11 mouse cellular contexts compared by ENCODE assay signal in genomic region chr14:60300224-60300991, GRCm38 (mm10). TPM values are rescaled to one million over a fixed set of nuclear protein-coding genes. Genes with fewer than 3 reads are reported as not detected.
DNase-seq lines count a peak whose midpoint lies in the region; ATAC-seq and TF ChIP-seq lines count a peak whose summit lies in the region.
"Had no signal": no experiment of that assay in that cellular context is flagged by ENCODE, and none has a peak within 500 bp of the region (broad histone marks: within the 10 kb centered on the region; RNA-seq: fewer than 3 reads in every experiment).

No protein-coding gene starts in this region.

- DNase-seq in brain, adult 2 months (ENCODE audit: low read depth, low spot score) = peak; percentile 80
- no peak for DNase-seq in urinary bladder, postnatal 25 days (ENCODE audit: low spot score)
- DNase-seq in gastrocnemius, postnatal 36 days = no peak
- DNase-seq: heart, postnatal 10 days; liver, postnatal 0 days had no signal

- ATAC-seq in intestine, postnatal 0 days = no peak
- no peak for ATAC-seq in intestine, embryonic 16.5 days
- peak; percentile 66; the same call in 1 of the 2 replicates for ATAC-seq in midbrain, embryonic 12.5 days (ENCODE audit: low FRiP score, low read depth)
- ATAC-seq in erythroblast, adult 5-6 weeks (replicated peaks; ENCODE audit: low FRiP score, poor library complexity, severe bottlenecking) = no peak
- ATAC-seq: liver, postnatal 0 days had no signal

- no peak overlapping the region for H3K4me3 ChIP-seq in intestine, postnatal 0 days (ENCODE audit: low read depth, low read length)
- H3K4me3 ChIP-seq in intestine, embryonic 16.5 days (ENCODE audit: low read length) = no peak overlapping the region
- H3K4me3 ChIP-seq in cortical plate, adult 2 months (ENCODE audit: insufficient read depth, low read length) = no peak overlapping the region
- no peak overlapping the region for H3K4me3 ChIP-seq in midbrain, embryonic 12.5 days
- H3K4me3 ChIP-seq: neural tube, embryonic 12.5 days had no signal

- H3K4me2 ChIP-seq in intestine, postnatal 0 days (replicated peaks; ENCODE audit: low read depth) = no peak overlapping the region
- no peak overlapping the region for H3K4me2 ChIP-seq in intestine, embryonic 16.5 days (ENCODE audit: low read depth, low read length)
- no peak overlapping the region for H3K4me2 ChIP-seq in midbrain, embryonic 12.5 days (replicated peaks)
- H3K4me2 ChIP-seq: neural tube, embryonic 12.5 days had no signal

- WGBS in intestine, postnatal 0 days = 76% methylated on average over 14 of the region's 14 CpGs
- 74% methylated on average over 14 of the region's 14 CpGs for WGBS in intestine, embryonic 16.5 days
- 57% methylated on average over 14 of the region's 14 CpGs for WGBS in midbrain, embryonic 12.5 days

- no peaks in the 10 kb centered on the region for H3K27me3 ChIP-seq in intestine, postnatal 0 days (replicated peaks; ENCODE audit: control insufficient read depth, insufficient read depth, low read length)
- no peaks in the 10 kb centered on the region for H3K27me3 ChIP-seq in intestine, embryonic 16.5 days (replicated peaks; ENCODE audit: control insufficient read depth, insufficient read depth, low read length)
- no peaks in the 10 kb centered on the region for H3K27me3 ChIP-seq in midbrain, embryonic 12.5 days
- H3K27me3 ChIP-seq: neural tube, embryonic 12.5 days had no signal

- no peak overlapping the region for H3K9ac ChIP-seq in intestine, postnatal 0 days (ENCODE audit: low read depth, low read length)
- H3K9ac ChIP-seq in intestine, embryonic 16.5 days (ENCODE audit: low read depth, low read length) = no peak overlapping the region
- H3K9ac ChIP-seq in midbrain, embryonic 12.5 days (replicated peaks) = no peak overlapping the region
- H3K9ac ChIP-seq: liver, postnatal 0 days; neural tube, embryonic 12.5 days had no signal

- intact Hi-C loops in gastrocnemius, postnatal 36 days (cut with DNase I) = no loop called here

- no peaks in the 10 kb centered on the region for H3K9me3 ChIP-seq in intestine, postnatal 0 days (ENCODE audit: control insufficient read depth)
- H3K9me3 ChIP-seq in intestine, embryonic 16.5 days (ENCODE audit: control insufficient read depth, low read length) = no peaks in the 10 kb centered on the region
- no peaks in the 10 kb centered on the region for H3K9me3 ChIP-seq in midbrain, embryonic 12.5 days
- H3K9me3 ChIP-seq: neural tube, embryonic 12.5 days had no signal

- no peaks in the 10 kb centered on the region for H3K4me1 ChIP-seq in intestine, postnatal 0 days (replicated peaks; ENCODE audit: control insufficient read depth, insufficient read depth, low read length)
- H3K4me1 ChIP-seq in intestine, embryonic 16.5 days (ENCODE audit: control insufficient read depth, insufficient read depth, low read length) = no peaks in the 10 kb centered on the region
- H3K4me1 ChIP-seq in cortical plate, adult 2 months (ENCODE audit: control insufficient read depth, insufficient read depth, low read length) = no peaks in the 10 kb centered on the region
- H3K4me1 ChIP-seq in midbrain, embryonic 12.5 days = peaks cover 24% of the 10 kb centered on the region
- H3K4me1 ChIP-seq: neural tube, embryonic 12.5 days had no signal

- no peak overlapping the region for H3K27ac ChIP-seq in intestine, postnatal 0 days (ENCODE audit: low read depth, low read length)
- H3K27ac ChIP-seq in intestine, embryonic 16.5 days (ENCODE audit: low read length) = no peak overlapping the region
- H3K27ac ChIP-seq in cortical plate, adult 2 months (ENCODE audit: insufficient read depth, low read length) = no peak overlapping the region
- peak overlapping the region; percentile 58; the same call in 1 of the 2 replicates for H3K27ac ChIP-seq in midbrain, embryonic 12.5 days (replicated peaks)
- H3K27ac ChIP-seq: neural tube, embryonic 12.5 days had no signal

- peaks cover 44% of the 10 kb centered on the region for H3K36me3 ChIP-seq in intestine, postnatal 0 days (ENCODE audit: control insufficient read depth, insufficient read depth)
- H3K36me3 ChIP-seq in intestine, embryonic 16.5 days (ENCODE audit: control insufficient read depth, insufficient read depth, low read length) = 0 out of 2 replicates have a peak, but pooled peaks cover 4% of the 10 kb centered on the region
- H3K36me3 ChIP-seq in midbrain, embryonic 12.5 days = peaks cover 18% of the 10 kb centered on the region; the same call in 1 of the 2 replicates

- TF ChIP-seq CTCF in intestine, postnatal 0 days (IDR thresholded peaks at IDR 0.05; ENCODE audit: low read depth) = peak; percentile 32
- peak; percentile 52; the same call in 1 of the 2 replicates for TF ChIP-seq CTCF in cortical plate, adult 2 months (IDR thresholded peaks at IDR 0.05; ENCODE audit: extremely low read depth, insufficient read depth, low read length)

- TF ChIP-seq POLR2A in cortical plate, adult 2 months (IDR thresholded peaks at IDR 0.05; ENCODE audit: extremely low read depth, insufficient read depth, low read length) = no peak

RNA-seq across cellular contexts. Expression of gene Mtmr6, which starts 35.4 kb away (rescaled TPM):
- 16.9 and 17.8 TPM in 2 replicates for polyA plus RNA-seq in intestine, postnatal 0 days (2015; fragmentation: Nextera tagmentation; extraction: Ambion mirVana)
- polyA plus RNA-seq in intestine, embryonic 16.5 days (2015; fragmentation: Nextera tagmentation; extraction: Ambion mirVana) = 25.0 and 25.3 TPM in 2 replicates
- polyA plus RNA-seq in cortical plate, adult 2 months (2012; rRNA removed) = 91.3 and 93.7 TPM in 2 replicates
- polyA plus RNA-seq in midbrain, embryonic 12.5 days (2016; fragmentation: Nextera tagmentation; extraction: Ambion mirVana) = 56.0 and 57.9 TPM in 2 replicates
- 10 to 100 TPM; 38.7 to 44.8 TPM for total RNA-seq in gastrocnemius, postnatal 36 days (2021)
- total RNA-seq in erythroblast, adult 5-6 weeks (2015; ENCODE audit: low replicate concordance) = 16.7 and 17.1 TPM in 2 replicates
- total RNA-seq in erythroblast, adult 5-6 weeks (2017; ENCODE audit: low replicate concordance) = 18.8 and 23.0 TPM in 2 replicates

RNA-seq across cellular contexts. Expression of gene Gm49336, which starts 49.1 kb away (rescaled TPM):
- polyA plus RNA-seq in intestine, postnatal 0 days (2015; fragmentation: Nextera tagmentation; extraction: Ambion mirVana) = 16.6 and 17.4 TPM in 2 replicates
- polyA plus RNA-seq in intestine, embryonic 16.5 days (2015; fragmentation: Nextera tagmentation; extraction: Ambion mirVana) = 38.9 and 39.1 TPM in 2 replicates
- polyA plus RNA-seq in cortical plate, adult 2 months (2012; rRNA removed) = 43.6 and 44.6 TPM in 2 replicates
- 67.6 and 72.1 TPM in 2 replicates for polyA plus RNA-seq in midbrain, embryonic 12.5 days (2016; fragmentation: Nextera tagmentation; extraction: Ambion mirVana)
- total RNA-seq in gastrocnemius, postnatal 36 days (2021) = 10 to 100 TPM; 28.0 to 31.0 TPM
- total RNA-seq in erythroblast, adult 5-6 weeks (2015; ENCODE audit: low replicate concordance) = 26.3 and 27.0 TPM in 2 replicates
- total RNA-seq in erythroblast, adult 5-6 weeks (2017; ENCODE audit: low replicate concordance) = 34.6 and 58.1 TPM in 2 replicates

RNA-seq across cellular contexts. Expression of gene Nupl1, which starts 49.2 kb away (rescaled TPM):
- not detected in 2 replicates for polyA plus RNA-seq in intestine, postnatal 0 days (2015; fragmentation: Nextera tagmentation; extraction: Ambion mirVana)
- 0.09 and 0.11 TPM in 2 replicates for polyA plus RNA-seq in intestine, embryonic 16.5 days (2015; fragmentation: Nextera tagmentation; extraction: Ambion mirVana)
- polyA plus RNA-seq in cortical plate, adult 2 months (2012; rRNA removed) = 0.08 and 0.13 TPM in 2 replicates
- not detected in 2 replicates for polyA plus RNA-seq in midbrain, embryonic 12.5 days (2016; fragmentation: Nextera tagmentation; extraction: Ambion mirVana)
- not detected for total RNA-seq in gastrocnemius, postnatal 36 days (2021)
- total RNA-seq in erythroblast, adult 5-6 weeks (2015; ENCODE audit: low replicate concordance) = not detected in 2 replicates
- not detected in 2 replicates for total RNA-seq in erythroblast, adult 5-6 weeks (2017; ENCODE audit: low replicate concordance)
- total RNA-seq: heart, postnatal 10 days had no signal
- polyA plus RNA-seq: liver, postnatal 0 days; neural tube, embryonic 12.5 days had no signal
